ENCODE assay signal across 12 mouse cellular contexts in genomic region chr12:4015255-4015654, GRCm38 (mm10).
"Had no signal": no experiment of that assay in that cellular context is flagged by ENCODE, and none has a peak within 500 bp of the region (broad histone marks: within the 10 kb centered on the region; RNA-seq: fewer than 3 reads in every experiment).

No protein-coding gene starts in this region.

- H3K27ac ChIP-seq: kidney, embryonic 15.5 days; limb, embryonic 13.5 days; liver, embryonic 14.5 days; midbrain, embryonic 12.5 days; neural tube, embryonic 15.5 days; stomach, postnatal 0 days had no signal

- DNase-seq: kidney, postnatal 14 days; left cerebral cortex, postnatal 4 days; lung, adult 18-20 months; right cerebral cortex, adult 18-20 months; right cerebral cortex, postnatal 25 days; thymus, postnatal 4 days had no signal

- H3K4me3 ChIP-seq: kidney, embryonic 15.5 days; limb, embryonic 13.5 days; midbrain, embryonic 12.5 days; neural tube, embryonic 15.5 days had no signal
